Mouse (Mus musculus) cortical plate, adult 2 months (tissue): ENCODE results near the gene Asic1. TPM values are rescaled to one million over a fixed set of nuclear protein-coding genes. Genes with fewer than 3 reads are reported as not detected.

Experiments used
- H3K27ac ChIP-seq: fragments of 200-500 bp; 2 replicates; pipeline ENCODE4 v1.5.1; 2012; ENCODE audit warnings: low read length, control low read depth, inconsistent platforms; ENCODE audit not compliant: insufficient read depth
- H3K4me1 ChIP-seq: fragments of 200-500 bp; 2 replicates; pipeline ENCODE4 v1.6.1; 2011; ENCODE audit warnings: low read length; ENCODE audit not compliant: control insufficient read depth, insufficient read depth
- H3K4me3 ChIP-seq: fragments of 200-500 bp; 2 replicates; pipeline ENCODE4 v1.5.1; 2011; ENCODE audit warnings: mild to moderate bottlenecking, low read length, control low read depth; ENCODE audit not compliant: insufficient read depth
- CTCF ChIP-seq: fragments of 200-500 bp; IDR thresholded peaks from 2 replicates; pipeline ENCODE4 v1.5.1; 2011; ENCODE audit warnings: mild to moderate bottlenecking, control low read depth, low read length; ENCODE audit not compliant: insufficient read depth; ENCODE audit errors: extremely low read depth
- POLR2A ChIP-seq: fragments of 200-500 bp; IDR thresholded peaks from 2 replicates; pipeline ENCODE4 v1.6.1; 2011; ENCODE audit warnings: mild to moderate bottlenecking, low read length, control low read depth; ENCODE audit not compliant: insufficient read depth; ENCODE audit errors: extremely low read depth
- polyA plus RNA-seq: library from polyadenylated mRNA; depleted of rRNA; stranded (reverse); fragments of >200 nt; gene quantifications from 2 replicates; pipeline ENCODE4 v1.2.3, GENCODE M21; 2012

Gene Asic1
- polyA plus RNA-seq, 1 experiment, result 59.0 TPM

DNA sequence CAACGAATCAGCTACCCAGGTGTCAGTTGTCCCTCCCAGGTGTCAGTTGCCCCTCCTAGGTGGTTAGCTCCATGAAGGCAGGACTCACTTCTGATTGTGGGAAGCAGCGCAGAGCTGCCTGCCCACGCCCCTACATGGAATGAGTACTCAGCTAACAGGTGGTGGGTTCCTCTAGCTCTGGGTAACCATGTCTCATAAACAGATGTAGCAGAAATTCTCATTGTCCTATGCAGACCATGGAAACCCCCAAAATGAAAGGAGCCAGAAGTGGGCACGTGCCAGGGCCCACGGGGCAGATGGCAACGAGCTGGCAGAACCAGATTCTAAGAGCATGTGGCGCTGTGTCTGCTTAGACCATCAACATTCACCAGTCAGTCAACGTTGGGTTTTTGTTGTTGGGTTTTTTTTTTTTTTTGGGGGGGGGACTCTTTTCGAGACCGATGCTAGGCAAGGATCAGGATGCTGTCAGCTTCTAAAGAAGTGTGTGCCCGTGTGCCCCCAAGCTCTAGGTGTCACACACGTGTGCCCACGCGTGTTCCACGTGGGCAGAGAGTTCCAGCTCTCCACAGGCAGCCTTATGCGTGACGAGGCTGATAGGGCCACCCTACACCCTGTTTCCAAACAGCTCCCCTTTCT, 6.1 kb upstream of the Asic1 start:
- Histone ChIP-seq H3K4me1 (peaks cover 6% of the 10 kb centered on the region), H3K27ac (no peak overlapping the region), H3K4me3 (peak overlapping the region; percentile 28; the same call in 1 of the 2 replicates)
- no peak for TF ChIP-seq CTCF
- no peak for TF ChIP-seq POLR2A

DNA sequence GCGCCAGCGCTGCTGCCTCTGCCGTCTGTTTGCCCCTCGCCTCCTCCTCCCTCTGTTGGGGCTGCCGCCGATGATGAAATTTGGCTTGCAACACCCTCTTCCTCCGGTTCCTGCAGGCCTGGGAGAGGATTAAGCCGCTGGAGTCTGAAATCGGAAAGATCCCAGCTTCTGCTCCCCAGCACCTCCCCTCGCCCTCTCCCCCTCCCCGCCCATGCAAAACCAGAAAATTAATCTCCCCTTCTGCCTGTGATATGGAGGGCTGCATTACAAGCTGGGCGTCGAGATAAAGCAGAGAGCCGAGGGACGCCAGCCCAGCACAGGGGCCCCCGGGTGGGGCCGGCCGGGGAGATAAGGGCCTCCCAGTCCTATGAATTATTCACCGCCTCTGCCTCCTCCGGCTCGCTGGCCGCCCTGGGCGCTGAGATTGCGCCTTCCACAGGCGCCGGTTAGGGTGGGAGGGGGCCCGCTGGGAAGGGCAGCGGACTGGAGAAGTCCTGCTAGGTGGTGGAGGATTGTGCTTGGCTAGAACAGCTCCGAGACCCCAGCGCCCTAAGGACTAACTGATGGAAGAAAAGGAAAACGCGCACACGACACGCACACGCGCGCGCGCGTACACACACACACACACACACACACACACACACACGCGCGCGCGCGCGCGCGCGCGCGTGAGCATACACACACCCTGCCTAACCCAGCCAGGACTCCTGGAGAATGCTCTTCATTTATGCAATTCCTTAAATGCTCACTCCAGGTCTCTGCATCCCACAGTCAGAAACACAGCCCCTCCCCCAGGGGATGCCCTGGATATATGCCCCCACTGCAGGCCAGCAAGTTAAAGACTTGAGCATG, 5.3 kb upstream of the Asic1 start:
- peaks cover 6% of the 10 kb centered on the region for H3K4me1 ChIP-seq
- no peak overlapping the region; the same call in 1 of the 2 replicates for H3K27ac ChIP-seq
- peak overlapping the region; percentile 28 for H3K4me3 ChIP-seq
- TF ChIP-seq POLR2A (0 out of 2 replicates have a peak, but pooled peaks have one; percentile 23), CTCF (no peak)

DNA sequence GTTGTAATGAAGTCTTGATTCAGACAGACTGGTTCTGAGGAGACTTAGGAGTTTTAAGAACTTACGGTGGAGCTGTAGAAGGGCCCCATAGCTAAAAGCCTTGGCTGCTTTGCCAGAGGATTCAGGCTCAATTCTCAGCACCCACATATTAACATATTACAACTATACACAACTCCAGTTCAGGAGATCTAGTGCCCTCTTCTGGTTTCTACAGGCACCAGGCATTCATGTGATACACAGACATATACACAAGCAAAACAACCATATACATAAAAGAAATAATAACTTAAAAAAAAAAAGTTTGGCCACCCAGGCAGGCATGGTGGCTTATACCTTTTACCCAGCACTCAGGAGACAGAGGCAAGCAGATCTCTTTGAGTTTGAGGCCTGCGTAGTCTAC, 2.6 kb upstream of the Asic1 start:
- H3K4me3 ChIP-seq, result no peak overlapping the region
- H3K27ac ChIP-seq, result no peak overlapping the region
- TF ChIP-seq CTCF, result no peak
- no peak for TF ChIP-seq POLR2A
- H3K4me1 ChIP-seq, result peaks cover 6% of the 10 kb centered on the region

DNA sequence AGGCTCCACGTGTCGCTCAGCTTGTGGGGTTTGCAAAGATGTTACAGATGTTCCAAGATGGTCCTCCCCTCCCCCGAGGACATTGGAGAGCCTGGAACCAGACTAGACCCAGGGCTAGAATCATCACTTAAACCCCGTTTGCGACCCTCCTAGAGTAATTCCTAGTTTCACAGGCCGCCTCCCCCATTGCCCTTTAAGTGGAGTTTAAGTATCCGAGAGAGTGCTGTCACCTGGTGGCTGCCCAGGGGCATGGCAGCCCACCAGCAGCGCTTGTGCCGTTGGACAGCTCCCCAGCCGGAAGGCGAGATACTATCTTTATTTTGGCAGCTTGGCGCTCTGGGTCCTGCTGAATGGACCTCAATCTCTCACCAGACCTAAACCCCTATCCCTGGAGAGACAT, 1.3 kb upstream of the Asic1 start:
- no peak for TF ChIP-seq POLR2A
- peak; percentile 90 for TF ChIP-seq CTCF
- H3K4me1 ChIP-seq, result peaks cover 8% of the 10 kb centered on the region
- no peak overlapping the region for H3K4me3 ChIP-seq
- H3K27ac ChIP-seq, result no peak overlapping the region

DNA sequence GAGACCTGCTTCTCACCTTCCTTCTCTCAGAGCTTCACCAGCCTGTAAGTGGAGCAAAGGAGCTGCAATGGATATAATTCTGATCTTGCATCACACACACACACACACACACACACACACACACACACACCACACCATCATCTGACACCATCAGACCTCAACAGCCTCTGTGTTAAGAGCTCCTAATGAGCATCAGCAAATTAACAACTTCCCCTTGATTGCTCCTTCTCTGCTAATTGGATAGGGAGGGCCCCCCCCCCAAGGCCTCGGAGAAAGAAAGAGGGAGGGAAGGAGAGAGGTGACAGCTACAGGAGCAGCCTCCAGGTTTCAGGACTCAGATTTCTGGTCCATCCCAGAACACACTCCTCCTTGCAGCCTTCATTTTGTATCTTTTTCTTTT, 776 bp upstream of the Asic1 start:
- no peak overlapping the region for H3K27ac ChIP-seq
- H3K4me1 ChIP-seq, result peaks cover 7% of the 10 kb centered on the region
- no peak for TF ChIP-seq POLR2A
- no peak for TF ChIP-seq CTCF
- H3K4me3 ChIP-seq, result no peak overlapping the region

DNA sequence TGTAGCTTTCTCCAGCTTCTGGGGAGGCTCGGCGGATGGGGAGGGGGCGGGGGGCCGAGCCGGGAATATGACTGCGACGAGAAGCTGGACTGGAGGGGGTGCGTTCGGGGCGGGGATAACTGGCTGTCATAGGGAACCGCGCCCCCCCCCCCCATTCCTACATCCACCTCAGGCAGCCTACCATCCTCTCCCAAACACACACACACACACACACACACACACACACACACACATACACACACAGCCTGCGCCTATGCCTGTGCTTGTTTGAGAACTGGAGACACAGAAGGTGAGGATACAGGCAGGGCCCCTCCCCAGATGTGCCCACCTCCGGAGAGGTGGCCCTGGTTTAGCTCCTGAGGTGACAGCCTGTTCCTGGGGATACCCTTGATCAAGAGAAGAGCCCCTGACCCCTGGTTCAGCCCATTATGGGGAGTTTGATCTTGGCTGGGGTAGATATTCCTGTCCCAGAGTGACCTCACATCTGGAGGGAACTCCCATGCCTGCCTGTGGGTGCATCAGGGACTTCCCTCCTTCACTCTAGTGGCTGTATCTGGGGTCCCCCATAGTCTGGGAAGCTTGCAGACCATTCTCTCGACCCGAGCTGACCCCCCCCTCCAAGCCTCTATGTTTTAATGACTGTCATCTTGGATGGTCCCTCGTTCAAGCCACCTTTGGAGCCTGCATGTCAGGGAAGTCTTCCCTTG, 949 bp downstream of the Asic1 start:
- H3K4me3 ChIP-seq, result peak overlapping the region; percentile 49
- no peak overlapping the region for H3K27ac ChIP-seq
- TF ChIP-seq POLR2A, result no peak
- no peak for TF ChIP-seq CTCF
- H3K4me1 ChIP-seq, result peaks cover 8% of the 10 kb centered on the region

DNA sequence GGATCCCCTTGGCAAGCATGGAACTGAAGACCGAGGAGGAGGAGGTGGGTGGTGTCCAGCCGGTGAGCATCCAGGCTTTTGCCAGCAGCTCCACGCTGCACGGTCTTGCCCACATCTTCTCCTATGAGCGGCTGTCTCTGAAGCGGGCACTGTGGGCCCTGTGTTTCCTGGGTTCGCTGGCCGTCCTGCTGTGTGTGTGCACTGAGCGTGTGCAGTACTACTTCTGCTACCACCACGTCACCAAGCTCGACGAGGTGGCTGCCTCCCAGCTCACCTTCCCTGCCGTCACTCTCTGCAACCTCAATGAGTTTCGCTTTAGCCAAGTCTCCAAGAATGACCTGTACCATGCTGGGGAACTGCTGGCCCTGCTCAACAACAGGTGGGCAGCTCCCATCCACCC, 1.6 kb downstream of the Asic1 start:
- Histone ChIP-seq H3K4me1 (peaks cover 8% of the 10 kb centered on the region), H3K27ac (no peak overlapping the region), H3K4me3 (peak overlapping the region; percentile 49; the same call in 1 of the 2 replicates)
- TF ChIP-seq POLR2A (no peak), CTCF (no peak)

DNA sequence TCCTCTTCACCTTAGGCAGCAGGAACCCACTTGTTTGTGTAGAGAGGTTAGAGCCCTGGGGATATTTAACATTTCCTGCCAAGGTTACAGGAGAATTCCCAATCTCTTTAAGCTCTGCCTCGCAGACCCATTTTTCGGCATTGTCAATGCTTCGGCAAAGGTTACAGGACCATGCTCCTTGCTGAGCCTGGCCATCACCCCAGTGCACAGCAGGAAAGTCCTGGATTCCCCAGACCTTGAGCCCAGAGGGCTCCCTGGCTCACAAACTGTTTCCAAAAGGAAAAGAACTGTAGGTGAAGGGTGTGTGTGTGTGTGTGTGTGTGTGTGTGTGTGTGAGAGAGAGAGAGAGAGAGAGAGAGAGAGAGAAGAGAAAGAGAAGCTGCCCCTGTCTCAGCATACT, 4.7 kb downstream of the Asic1 start:
- Histone ChIP-seq H3K4me1 (peaks cover 8% of the 10 kb centered on the region), H3K4me3 (no peak overlapping the region), H3K27ac (no peak overlapping the region)
- TF ChIP-seq CTCF (no peak), POLR2A (no peak)

DNA sequence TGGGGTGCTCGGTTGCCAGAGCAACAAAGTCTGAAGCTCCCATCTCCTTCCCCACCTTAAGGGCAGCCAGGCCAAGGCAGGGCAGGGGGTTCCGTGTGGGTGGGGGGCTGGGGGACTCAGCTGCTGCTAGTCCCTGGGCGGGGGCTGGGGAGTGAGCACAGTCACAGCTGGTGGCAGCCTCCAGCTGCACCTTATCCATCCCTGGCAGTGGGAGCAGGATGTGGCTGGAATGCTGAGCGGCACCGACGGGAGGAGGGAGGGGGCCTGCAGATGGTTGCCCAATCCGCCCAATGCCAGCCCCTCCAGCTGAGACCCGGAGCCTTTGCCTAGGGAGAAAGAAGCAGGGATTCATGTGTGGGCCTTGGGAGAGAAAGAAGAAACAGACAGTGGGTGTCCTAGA, 6.9 kb downstream of the Asic1 start:
- no peak overlapping the region for H3K4me3 ChIP-seq
- no peak overlapping the region for H3K27ac ChIP-seq
- TF ChIP-seq CTCF (no peak), POLR2A (no peak)
- H3K4me1 ChIP-seq, result peaks cover 6% of the 10 kb centered on the region
